In the genomic region with DNA sequence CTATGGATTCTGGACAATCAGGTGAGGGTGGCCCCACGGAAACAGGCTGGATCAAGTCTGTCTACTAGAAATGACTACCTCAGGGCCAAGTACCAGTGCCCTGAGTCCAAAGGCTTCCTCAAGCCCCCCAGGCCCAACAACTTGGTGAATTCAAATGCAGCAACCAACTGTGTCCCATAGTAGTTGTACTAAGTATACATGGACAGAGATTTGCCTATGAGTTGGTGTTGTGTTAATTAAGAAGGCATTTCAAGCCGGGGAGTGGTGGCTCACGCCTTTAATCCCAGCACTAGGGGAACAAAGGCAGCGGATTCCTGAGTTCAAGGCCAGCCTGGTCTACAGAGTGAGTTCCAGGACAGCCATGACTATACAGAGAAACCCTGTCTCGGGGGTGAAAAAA, we compare ENCODE assay signal across 25 mouse cellular contexts.
DNase-seq lines count a peak whose midpoint lies in the region; ATAC-seq and TF ChIP-seq lines count a peak whose summit lies in the region.
"Had no signal": no experiment of that assay in that cellular context is flagged by ENCODE, and none has a peak within 500 bp of the region (broad histone marks: within the 10 kb centered on the region; RNA-seq: fewer than 3 reads in every experiment).

No protein-coding gene starts in this region.

- peak overlapping the region; percentile 47 for H3K27ac ChIP-seq in embryonic fibroblast, embryonic 13.5 days (ENCODE audit: insufficient read depth, low read length)
- no peak overlapping the region for H3K27ac ChIP-seq in intestine, embryonic 15.5 days
- no peak overlapping the region for H3K27ac ChIP-seq in midbrain, embryonic 15.5 days
- H3K27ac ChIP-seq: embryonic facial prominence, embryonic 10.5 days; embryonic facial prominence, embryonic 13.5 days; forebrain, embryonic 10.5 days; forebrain, embryonic 13.5 days; hindbrain, embryonic 12.5 days; hindbrain, embryonic 15.5 days had no signal

- no peak overlapping the region for H3K4me3 ChIP-seq in embryonic fibroblast, embryonic 13.5 days (ENCODE audit: insufficient read depth, low read length)
- no peak overlapping the region for H3K4me3 ChIP-seq in intestine, embryonic 15.5 days (replicated peaks)
- H3K4me3 ChIP-seq in midbrain, embryonic 15.5 days, result no peak overlapping the region
- H3K4me3 ChIP-seq: embryonic facial prominence, embryonic 10.5 days; embryonic facial prominence, embryonic 13.5 days; forebrain, embryonic 10.5 days; forebrain, embryonic 13.5 days; hindbrain, embryonic 12.5 days; hindbrain, embryonic 15.5 days had no signal

- no peak for ATAC-seq in intestine, embryonic 15.5 days
- ATAC-seq in midbrain, embryonic 15.5 days (replicated peaks), result no peak
- ATAC-seq: CD4-positive, CD25-positive, alpha-beta regulatory T cell, adult 4 months; forebrain, embryonic 13.5 days; forebrain, embryonic 16.5 days; intestine, embryonic 16.5 days had no signal

- no peaks in the 10 kb centered on the region for H3K9me3 ChIP-seq in intestine, embryonic 15.5 days
- no peaks in the 10 kb centered on the region for H3K9me3 ChIP-seq in midbrain, embryonic 15.5 days
- H3K9me3 ChIP-seq: embryonic facial prominence, embryonic 10.5 days; embryonic facial prominence, embryonic 13.5 days; forebrain, embryonic 10.5 days; forebrain, embryonic 13.5 days; hindbrain, embryonic 12.5 days; hindbrain, embryonic 15.5 days had no signal

- TF ChIP-seq POLR2A in embryonic fibroblast, embryonic 13.5 days (IDR thresholded peaks at IDR 0.05; ENCODE audit: low read depth, low read length), result no peak

- no peak for TF ChIP-seq CTCF in embryonic fibroblast, embryonic 13.5 days (IDR thresholded peaks at IDR 0.05; ENCODE audit: borderline replicate concordance, insufficient read depth, low read length)

- no peaks in the 10 kb centered on the region for H3K27me3 ChIP-seq in intestine, embryonic 15.5 days (replicated peaks)
- H3K27me3 ChIP-seq in midbrain, embryonic 15.5 days (replicated peaks), result no peaks in the 10 kb centered on the region
- H3K27me3 ChIP-seq: embryonic facial prominence, embryonic 13.5 days; forebrain, embryonic 13.5 days; hindbrain, embryonic 12.5 days; hindbrain, embryonic 15.5 days had no signal

- H3K9ac ChIP-seq in intestine, embryonic 15.5 days, result no peak overlapping the region
- no peak overlapping the region for H3K9ac ChIP-seq in midbrain, embryonic 15.5 days
- H3K9ac ChIP-seq: embryonic facial prominence, embryonic 13.5 days; forebrain, embryonic 13.5 days; hindbrain, embryonic 12.5 days; hindbrain, embryonic 15.5 days had no signal

- 88% methylated on average over 5 of the region's 5 CpGs for WGBS in intestine, embryonic 15.5 days
- 83% methylated on average over 5 of the region's 5 CpGs for WGBS in midbrain, embryonic 15.5 days

- DNase-seq in ES-CJ7 (ENCODE audit: low read depth, low spot score) (peak; percentile 79), R1 (ENCODE audit: low read depth, low spot score) (peak; percentile 96)
- DNase-seq in layer of hippocampus, adult 11-12 months (ENCODE audit: low spot score), result no peak
- DNase-seq: adrenal gland, postnatal 10 days; adrenal gland, postnatal 36 days; cerebellum, adult 11 months; cerebellum, adult 8-10 months; cerebellum, postnatal 10 days; cerebellum, postnatal 36 days; embryo, embryonic 11 days; gastrocnemius, postnatal 14 days; heart, adult 11 months had no signal

- H3K36me3 ChIP-seq in intestine, embryonic 15.5 days, result no peaks in the 10 kb centered on the region
- no peaks in the 10 kb centered on the region for H3K36me3 ChIP-seq in midbrain, embryonic 15.5 days (replicated peaks)
- H3K36me3 ChIP-seq: embryonic facial prominence, embryonic 10.5 days; embryonic facial prominence, embryonic 13.5 days; forebrain, embryonic 10.5 days; hindbrain, embryonic 12.5 days; hindbrain, embryonic 15.5 days had no signal

- no peak overlapping the region for H3K4me2 ChIP-seq in intestine, embryonic 15.5 days (replicated peaks)
- no peak overlapping the region for H3K4me2 ChIP-seq in midbrain, embryonic 15.5 days
- H3K4me2 ChIP-seq: embryonic facial prominence, embryonic 13.5 days; forebrain, embryonic 13.5 days; heart, embryonic 11.5 days; hindbrain, embryonic 12.5 days; hindbrain, embryonic 15.5 days had no signal

- H3K4me1 ChIP-seq in embryonic fibroblast, embryonic 13.5 days (ENCODE audit: control insufficient read depth, insufficient read depth, low read length), result peaks cover 6% of the 10 kb centered on the region
- peaks cover 15% of the 10 kb centered on the region for H3K4me1 ChIP-seq in intestine, embryonic 15.5 days (replicated peaks)
- no peaks in the 10 kb centered on the region for H3K4me1 ChIP-seq in midbrain, embryonic 15.5 days
- H3K4me1 ChIP-seq: embryonic facial prominence, embryonic 10.5 days; forebrain, embryonic 10.5 days; hindbrain, embryonic 15.5 days had no signal
